Mouse (Mus musculus): Measurements from ENCODE around the gene Zcchc2. TPM values are rescaled to one million over a fixed set of nuclear protein-coding genes. Genes with fewer than 3 reads are reported as not detected.

Gene Zcchc2
- total RNA-seq, 4 experiments from 2014 or later, result 20.6 to 25.6 (median 23.3) TPM

DNA sequence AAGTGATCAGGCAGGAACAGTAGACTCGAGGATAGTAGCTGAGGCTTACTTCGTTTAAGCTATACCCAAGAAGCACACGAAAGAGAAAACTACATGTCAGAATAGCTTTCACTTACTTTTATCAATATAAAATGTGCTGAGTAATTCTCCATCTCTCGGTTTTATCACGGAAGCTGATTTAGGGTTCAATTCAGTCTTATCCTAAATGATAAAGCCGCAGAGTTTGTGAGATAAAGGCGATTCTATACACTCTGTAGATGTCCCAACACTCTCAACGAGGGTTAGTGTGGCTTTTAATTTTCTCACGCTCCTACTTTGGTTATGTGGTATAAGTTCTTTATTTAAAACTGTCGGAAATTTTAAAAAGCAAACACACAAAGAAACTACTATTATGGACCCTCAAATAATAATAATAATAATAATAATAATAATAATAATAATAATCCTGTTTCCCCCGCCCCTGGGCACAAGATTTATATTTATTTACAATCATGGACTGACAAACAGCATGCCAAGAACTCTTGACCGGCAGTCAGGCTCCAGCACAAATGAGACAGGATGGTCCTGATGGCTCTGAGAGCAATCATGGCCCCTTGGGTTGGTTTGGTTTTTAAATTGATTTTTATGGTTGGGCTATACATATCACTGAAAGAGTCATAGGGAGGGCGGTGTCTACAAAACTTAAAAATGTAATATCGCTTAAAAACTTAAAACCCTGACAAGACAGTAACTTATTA is 1.1 kb upstream of the Zcchc2 start:
- DNase-seq (ENCODE audit: low spot score in 2 of 2), result no peak

DNA sequence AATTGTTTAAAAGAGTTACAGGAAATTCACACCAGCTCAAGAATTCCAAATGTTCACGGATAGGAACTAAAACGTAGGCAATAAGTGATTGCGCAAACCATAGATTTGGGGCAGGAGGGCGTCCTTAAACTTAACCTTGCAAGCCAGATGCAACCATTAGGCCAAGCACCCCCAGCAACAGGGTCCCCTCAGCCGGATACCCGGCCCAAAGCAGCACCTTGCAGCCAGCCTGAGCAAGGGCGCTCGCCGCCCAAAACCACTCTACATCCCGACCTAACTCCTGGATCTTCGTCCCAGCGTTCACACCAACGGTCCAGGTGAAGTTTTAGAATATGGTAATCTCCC is 594 bp upstream of the Zcchc2 start:
- DNase-seq (ENCODE audit: low spot score in 2 of 2), result no peak

DNA sequence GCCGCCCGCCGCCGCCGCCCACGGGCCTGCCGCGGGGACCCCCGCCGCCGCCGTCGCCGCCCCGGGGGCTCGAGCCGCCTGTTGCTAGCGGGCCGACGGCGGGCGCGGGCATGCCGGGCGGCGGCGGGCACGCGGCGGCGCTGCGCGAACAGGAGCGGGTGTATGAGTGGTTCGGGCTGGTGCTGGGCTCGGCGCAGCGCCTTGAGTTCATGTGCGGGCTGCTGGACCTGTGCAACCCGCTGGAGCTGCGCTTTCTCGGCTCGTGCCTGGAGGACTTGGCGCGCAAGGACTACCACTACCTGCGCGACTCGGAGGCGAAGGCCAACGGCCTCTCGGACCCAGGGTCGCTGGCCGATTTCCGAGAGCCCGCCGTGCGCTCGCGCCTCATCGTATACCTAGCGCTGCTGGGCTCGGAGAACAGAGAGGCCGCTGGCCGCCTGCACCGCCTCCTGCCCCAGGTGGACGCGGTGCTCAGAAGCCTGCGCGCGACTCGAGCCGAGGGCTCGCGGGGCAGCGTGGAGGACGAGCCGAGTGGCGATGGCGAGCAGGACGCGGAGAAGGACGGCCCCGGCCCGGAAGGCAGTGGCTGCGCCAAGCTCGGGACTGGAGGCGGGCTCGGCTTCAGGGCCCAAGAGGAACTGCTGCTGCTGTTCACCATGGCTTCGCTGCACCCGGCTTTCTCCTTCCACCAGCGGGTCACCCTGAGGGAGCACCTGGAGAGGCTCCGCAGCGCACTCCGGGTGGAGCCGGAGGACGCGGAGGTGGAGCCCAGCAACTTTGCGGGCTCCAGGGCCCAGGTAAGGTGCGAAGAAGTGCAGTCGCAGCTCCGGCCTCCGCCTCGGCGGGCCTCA is 930 bp downstream of the Zcchc2 start:
- DNase-seq (ENCODE audit: low spot score in 2 of 2), result peak; percentile 35 to 61

DNA sequence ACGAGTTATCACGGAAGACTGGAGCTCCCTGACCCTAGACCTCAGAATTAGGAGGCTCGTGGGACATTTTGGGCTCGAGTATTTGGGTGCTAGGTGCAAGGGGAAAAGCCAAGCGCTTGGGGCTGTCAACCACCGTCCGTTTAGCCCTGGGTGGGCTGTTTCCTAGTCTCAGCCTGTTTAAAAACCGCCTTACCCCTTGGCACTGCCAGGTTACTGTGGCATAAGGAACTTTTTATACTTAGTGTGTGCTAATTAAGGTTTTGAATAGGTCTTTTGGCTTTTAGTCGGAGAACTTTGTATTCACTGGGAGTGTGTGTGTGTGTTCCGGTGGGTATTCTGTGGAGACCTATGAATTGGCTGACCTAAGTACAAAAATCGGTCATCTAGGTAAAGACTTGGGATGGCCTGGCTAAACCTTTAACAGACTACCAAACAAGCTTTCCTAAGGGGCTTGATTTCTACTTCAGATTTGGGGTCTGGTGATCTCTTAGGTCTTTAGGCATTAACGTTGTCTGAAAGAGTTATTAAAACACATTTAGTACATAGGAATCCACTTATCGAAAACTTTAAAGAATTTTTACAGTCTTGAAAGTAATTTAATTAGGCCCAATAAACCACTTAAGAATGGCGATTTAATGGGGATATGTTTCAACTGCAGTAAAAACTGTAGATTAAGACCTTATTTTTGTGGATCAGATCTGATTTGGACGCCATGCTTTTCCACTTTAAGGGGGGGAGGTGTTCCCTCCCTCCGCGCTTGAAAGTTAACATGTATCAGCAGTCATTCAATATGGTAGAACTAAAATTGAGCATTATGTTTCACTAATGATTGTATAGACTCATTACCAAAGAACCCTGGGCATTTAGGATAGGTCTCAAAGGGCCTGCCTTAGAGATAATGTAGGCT is 2.0 kb downstream of the Zcchc2 start:
- DNase-seq (ENCODE audit: low spot score in 2 of 2), result no peak

DNA sequence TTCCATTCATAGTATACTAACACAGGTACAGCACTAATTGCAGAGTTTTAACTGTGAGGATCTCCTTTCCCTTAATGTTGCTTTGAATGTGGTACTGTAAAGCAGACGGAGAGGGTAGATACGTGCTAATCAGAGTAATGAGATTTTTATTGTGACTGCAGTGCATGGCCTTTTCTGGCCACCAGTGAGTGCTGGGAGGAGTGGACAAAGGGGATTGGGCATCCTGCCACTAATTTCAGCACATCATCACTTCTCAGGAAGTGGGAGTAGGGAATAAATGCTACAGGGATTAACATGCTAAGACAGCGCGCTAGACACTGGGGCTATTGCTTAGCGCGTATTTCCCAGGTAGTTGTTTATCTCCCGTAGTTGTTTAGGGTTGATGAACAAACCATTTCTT is 3.0 kb downstream of the Zcchc2 start:
- DNase-seq (ENCODE audit: low spot score in 2 of 2), result no peak

DNA sequence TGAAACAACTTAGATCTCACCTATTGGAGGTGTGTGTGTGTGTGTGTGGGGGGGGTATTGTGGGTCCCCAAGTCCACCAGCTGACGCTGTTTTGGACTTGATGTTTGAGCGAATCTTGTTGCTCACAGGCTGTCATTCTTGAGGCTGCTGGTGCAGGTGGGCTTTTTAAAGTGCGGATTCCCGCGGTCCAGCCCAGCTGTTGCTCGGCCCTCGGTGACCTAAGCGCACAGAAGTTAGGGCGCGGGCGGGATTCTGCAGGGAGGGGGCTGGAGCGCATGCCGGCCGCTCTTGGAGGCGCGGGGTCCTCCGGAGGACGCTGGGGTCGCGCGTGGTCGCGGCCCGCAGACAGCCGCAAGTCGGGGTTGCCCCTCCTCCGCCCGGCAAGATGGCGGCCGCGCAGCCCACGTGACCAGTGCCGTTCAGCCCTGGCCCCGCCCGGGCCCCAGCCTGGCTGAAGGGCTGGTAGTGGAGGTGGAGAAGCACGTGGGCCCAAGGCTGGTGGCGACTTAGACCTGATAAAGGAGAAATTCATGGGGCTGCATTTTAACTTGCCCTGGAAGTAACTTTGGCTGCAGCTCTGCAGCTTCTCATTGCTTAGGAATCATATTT is 3.5 kb downstream of the Zcchc2 start:
- peak; percentile 71 to 72 for DNase-seq (ENCODE audit: low spot score in 2 of 2)

DNA sequence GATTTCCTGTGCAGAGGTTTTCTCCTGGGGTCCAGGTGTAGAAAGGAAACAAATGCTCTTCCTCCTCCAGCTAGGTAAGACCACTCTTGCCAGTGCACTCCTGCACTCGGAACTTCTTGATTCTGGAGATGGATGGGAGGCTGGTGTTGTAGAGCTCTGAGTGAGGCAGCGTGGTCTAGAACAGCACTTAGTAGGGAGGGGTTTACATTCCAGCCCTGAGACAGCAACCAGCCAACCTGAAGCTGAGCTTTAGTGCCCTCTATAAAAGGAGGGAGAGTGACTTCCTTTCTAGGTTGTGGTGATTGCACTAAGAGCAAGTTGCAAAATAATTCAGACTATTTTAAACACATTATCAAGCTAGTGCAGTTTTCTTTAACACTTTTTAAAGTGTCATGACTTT is 5.8 kb downstream of the Zcchc2 start:
- DNase-seq (ENCODE audit: low spot score in 2 of 2), result no peak

DNA sequence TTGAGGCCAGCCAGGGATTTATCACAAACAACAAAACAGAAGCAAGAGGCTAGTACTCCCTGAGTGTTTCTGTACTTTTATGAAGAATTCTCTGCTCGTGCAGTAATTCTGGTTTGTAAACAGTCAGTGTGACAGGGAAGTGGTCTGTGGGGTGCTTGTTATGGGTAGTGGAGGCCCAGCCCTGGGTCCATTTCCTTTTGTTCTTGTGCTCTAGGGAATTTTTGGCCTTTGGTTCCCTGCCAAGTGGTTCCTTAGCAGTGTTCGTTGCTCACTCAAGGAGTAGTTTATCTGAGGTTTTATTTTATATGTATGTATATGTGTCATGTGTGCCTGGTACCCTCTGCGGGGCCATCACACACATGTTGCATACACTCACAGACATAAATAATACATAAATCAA is 7.1 kb downstream of the Zcchc2 start:
- no peak for DNase-seq (ENCODE audit: low spot score in 2 of 2)

DNA sequence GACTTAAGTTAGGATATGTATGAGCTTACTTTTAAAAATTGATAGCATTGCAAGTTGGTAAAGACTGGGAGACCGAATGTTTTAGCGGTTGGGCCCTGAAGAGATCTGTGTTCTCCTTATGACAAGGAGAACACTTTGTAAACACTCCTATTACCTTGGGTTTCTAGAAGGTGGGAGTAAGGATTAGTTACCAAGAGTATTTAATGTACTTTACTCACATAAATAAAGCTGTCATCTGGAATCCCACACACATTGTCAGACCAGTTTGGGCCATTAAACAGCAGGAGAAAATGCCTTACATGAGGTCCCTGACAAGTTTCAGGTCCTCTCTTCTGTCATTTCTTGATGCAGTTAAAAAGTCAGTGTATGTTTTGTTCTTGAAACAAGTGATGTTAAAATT is 9.6 kb downstream of the Zcchc2 start:
- DNase-seq (ENCODE audit: low spot score in 2 of 2), result no peak

DNA sequence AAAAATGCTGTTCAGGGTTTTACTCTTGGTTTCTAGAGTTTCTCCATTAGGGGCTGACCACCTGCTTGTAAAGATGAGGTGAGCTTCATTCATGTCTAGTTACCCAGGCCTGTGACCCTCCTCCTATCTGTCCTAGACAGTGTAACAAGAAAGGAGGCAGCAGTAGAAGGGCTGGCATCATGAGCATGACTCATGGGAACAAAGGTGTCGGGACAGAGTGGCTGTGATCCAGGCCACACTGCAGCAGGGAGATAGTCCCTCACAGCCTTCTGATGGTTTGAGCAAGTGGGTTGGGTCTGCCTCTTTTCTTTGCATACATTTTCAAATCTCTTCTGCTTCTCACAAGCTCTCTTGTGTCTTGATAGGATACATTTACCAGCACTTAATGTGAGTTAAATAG is 17.4 kb downstream of the Zcchc2 start:
- DNase-seq (ENCODE audit: low spot score in 2 of 2), result no peak

DNA sequence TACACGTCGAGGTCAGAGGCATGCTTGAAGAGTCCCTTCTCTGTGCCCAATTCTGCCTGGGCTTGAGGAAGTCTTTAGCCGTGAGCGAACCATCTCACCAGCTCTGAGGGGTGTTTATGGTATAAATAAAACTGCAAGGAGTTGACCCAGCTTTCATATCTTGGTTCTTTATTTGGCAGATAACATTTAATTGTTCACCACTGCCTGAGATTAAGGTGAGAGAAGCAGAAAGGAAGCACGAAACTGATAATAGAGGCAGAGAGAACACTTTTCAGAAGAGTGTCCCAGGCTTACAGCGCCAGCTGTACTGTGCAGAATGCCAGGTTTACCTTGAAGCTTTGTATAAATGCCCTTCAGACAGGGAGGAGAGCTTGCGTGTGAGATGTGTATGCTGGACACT is 20.9 kb downstream of the Zcchc2 start:
- DNase-seq (ENCODE audit: low spot score in 2 of 2), result no peak

DNA sequence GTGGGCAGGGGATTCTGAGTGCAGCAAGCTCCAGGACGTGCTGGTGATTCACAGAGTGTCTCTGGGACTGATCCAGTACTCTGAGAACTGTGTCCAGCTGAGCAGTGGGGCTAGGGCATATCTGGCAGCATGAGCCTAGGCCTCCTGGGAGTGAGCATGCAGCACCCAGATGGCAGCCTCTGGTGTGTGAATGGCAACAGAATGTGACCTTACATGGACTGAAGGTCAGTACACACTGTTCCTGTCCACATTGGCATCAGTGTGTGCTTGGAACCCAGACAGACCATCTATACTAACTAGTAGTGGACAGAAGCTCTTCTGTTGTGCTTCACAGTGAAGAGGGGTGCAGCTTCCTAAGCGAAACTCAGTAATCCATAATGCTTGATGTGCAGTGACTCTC is 23.6 kb downstream of the Zcchc2 start:
- no peak for DNase-seq (ENCODE audit: low spot score in 2 of 2)

DNA sequence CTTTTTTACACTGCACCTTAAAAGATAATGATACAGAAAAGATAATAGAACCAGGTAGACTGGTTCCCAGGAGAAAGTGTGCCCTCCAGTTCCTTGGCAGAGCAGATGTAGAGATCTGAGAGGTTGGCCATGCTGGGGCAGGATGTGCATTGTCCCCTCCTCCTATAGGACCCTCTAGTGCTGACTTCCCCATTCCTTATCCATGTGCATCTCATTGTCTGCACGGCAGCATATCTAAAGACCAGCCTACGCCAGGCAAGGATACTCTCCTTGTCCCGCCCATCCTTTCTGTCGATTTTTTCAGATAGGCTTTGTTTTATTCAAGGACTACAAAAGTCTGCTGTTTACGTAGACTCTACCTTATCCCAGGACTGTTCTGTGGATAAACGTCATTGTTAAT is 26.1 kb downstream of the Zcchc2 start:
- no peak for DNase-seq (ENCODE audit: low spot score in 2 of 2)

DNA sequence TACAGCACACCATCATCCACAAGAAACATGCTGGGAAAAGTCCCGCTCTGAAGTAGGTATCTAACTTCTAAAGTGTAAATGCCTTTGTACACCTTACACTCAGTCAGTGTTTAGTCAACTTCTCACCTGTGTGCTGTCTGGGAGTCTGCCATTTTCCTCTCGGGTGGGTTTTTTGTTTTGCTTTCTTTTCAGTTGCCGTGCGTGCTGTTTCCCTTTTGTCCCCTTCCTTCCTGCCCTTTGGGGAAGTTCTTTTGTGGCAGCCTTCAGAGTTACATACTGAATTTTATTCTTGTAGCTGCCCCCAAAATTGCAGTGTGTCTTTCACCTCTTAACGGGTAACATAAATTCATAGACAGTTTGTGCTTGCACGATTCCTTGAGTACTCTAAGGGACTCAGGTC is 29.6 kb downstream of the Zcchc2 start:
- no peak for DNase-seq (ENCODE audit: low spot score in 2 of 2)

DNA sequence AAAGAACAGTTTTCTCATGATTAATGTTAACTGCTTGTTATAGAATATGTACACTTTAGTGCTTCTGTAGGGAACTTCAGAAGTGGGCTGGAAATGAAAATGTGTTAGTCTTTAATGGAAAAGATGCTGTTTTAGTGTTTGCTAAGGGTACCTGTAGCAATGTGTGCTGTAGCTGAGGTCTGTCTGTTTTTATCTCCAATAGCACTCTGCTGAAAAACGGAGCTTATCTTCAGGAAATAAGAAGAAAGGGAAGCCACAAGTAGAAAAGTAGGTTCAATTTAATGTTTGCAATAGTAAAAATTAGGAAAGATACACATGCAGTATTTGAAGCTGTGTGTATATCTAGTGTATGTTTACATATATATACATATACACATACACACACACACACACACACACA is 32.8 kb downstream of the Zcchc2 start:
- no peak for DNase-seq (ENCODE audit: low spot score in 2 of 2)

DNA sequence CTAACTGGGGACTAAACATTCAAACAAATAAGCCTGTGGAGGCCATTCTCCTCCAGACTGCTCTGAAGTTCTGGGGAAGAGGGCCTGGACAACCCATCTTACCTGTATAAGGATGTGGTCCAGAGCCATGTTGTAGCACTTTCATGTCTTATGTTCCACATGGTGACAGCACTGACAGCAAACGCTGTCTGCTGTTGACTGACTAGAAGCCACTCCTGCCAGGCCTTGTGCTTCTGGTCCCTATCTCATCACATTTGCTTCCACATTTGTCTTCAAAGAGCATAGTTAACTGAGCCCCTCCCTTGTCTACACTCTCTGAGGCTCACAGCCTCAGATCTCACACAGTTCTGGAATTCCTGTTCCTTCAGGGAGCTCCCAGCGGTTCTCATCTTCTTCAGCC is 34.0 kb downstream of the Zcchc2 start:
- DNase-seq (ENCODE audit: low spot score in 2 of 2), result no peak

DNA sequence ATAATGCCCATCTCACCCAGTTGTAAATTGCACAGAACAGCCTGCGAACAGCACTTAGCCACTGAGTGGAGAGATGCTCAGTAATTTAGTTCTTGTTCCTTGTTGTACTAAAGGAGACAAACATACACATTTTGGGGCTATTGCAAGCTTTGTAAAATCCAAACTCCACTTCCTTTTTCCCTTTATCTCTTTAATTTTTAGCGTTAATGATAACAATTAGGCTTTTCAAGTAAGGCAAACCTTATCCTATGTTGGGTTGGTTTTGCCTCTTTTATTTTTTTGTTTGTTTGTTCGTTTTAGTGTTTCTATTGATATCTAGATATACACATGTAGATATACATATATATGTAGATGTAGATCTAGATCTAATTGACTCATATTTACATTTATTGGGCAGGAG is 34.6 kb downstream of the Zcchc2 start:
- no peak for DNase-seq (ENCODE audit: low spot score in 2 of 2)

DNA sequence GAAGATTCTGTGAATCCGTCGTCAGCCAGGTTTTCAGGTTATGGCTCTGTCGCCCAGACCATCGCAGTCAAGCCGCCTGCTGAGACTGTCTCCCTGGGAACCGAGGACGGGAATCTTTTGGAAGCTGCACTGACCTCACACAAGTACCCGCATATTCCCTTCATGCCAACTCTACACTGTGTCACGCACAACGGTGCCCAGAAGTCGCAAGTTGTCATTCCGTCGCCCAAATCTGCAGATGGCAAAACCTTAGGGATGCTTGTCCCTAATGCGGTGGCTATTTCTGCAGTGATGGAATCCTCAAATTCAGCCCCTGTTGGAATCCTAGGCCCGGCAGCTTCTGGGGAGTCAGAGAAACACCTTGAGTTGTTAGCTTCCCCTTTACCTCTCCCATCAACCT is 39.6 kb downstream of the Zcchc2 start:
- DNase-seq (ENCODE audit: low spot score in 2 of 2), result no peak

DNA sequence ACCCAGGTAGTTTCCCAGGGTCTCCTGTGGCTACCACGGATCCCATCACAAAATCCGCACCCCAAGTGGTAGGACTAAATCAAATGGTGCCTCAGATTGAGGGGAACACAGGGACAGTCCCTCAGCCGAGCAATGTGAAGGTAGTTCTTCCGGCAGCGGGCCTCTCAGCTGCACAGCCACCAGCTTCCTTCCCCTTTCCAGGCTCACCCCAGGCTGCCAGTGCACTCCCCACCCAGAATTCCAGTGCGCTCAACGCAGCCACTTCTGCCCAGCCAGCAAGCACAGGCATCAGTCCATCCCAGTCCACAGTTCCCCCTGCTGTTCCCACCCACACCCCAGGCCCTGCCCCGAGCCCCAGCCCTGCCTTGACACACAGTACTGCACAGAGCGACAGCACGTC is 40.1 kb downstream of the Zcchc2 start:
- DNase-seq (ENCODE audit: low spot score in 2 of 2), result no peak

DNA sequence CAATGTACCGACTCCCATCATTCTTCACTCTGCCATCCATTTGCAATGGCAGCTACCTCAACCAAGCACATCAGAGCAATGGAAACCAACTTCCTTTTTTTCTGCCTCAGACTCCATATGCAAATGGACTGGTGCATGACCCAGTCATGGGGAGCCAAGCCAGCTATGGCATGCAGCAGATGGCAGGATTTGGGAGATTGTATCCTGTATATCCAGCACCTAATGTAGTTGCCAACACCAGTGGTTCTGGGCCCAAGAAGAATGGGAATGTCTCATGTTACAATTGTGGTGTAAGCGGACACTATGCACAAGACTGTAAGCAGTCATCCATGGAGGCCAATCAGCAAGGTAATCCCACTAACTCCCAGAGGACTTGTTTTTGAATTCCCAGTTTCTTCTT is 40.7 kb downstream of the Zcchc2 start:
- no peak for DNase-seq (ENCODE audit: low spot score in 2 of 2)

DNA sequence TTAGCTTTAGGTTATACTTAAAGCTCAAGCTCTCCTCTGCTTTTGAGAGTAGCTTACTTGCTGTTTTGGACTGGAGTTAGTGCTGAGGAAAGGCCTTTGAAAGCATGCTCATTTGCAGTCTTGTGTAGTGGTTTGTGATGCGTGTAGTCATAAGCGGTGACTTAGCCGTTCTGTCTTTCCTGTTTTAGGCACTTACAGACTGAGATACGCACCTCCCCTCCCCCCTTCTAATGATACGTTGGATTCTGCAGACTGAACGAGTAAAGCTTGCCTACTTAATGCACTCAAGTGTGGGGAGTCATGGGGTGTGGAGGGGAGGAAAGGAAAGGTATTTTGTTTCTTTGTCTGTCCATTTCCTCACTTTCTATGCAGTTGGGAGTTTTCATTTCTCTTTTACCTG is 41.7 kb downstream of the Zcchc2 start:
- DNase-seq (ENCODE audit: low spot score in 2 of 2), result no peak

DNA sequence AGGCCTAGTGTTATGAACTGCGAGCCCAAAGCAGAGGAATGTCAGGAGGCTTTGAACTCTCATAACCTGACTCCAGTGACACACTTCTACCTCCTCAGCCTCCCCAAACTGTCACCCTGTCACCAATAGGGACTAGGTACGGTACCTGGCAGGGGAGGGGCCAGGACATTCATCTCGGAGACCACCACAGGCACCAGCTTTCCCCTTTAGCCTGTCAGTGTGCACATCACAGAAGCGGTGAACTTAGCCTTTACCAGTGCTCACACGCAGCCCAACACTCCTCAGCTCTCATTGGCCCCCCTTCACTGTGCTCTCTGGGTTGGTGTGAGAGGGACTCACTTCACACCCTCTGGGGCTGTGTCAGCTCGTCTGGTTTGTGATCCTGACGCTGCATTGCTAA is 44.6 kb downstream of the Zcchc2 start:
- DNase-seq (ENCODE audit: low spot score in 2 of 2), result no peak

Data from layer of hippocampus, adult 8-10 months (tissue).